Mouse (Mus musculus) layer of hippocampus, postnatal 25 days (tissue): ENCODE results near the gene Gm20604. TPM values are rescaled to one million over a fixed set of nuclear protein-coding genes. Genes with fewer than 3 reads are reported as not detected.
A peak's percentile ranks its signal among the peaks of the same experiment; 100 is the strongest.

Experiments used
- DNase-seq, 2 experiments: peaks; one replicate each; pipeline ENCODE4 v3.0.0; 2022; ENCODE audit warnings: mixed read lengths in 2 of 2, low spot score in 1 of 2; ENCODE audit errors: extremely low spot score in 1 of 2
- total RNA-seq, 2 experiments: library from RNA; stranded (reverse); gene quantifications; 2 replicates each; pipeline ENCODE4 v1.2.3; 2021

The Gm20604 gene
- total RNA-seq, 2 experiments from 2014 or later = 16.3 to 19.3 TPM

GRCm38 (mm10) chr12:102743589-102744574, 14.6 kb downstream of the Gm20604 start, which contains the start of the genes Moap1 and Tmem251:
Moap1 (minus strand) TSS chr12:102743661.
Tmem251 (plus strand) TSS chr12:102743762.
- peak; percentile 79 to 87 for DNase-seq

DNA sequence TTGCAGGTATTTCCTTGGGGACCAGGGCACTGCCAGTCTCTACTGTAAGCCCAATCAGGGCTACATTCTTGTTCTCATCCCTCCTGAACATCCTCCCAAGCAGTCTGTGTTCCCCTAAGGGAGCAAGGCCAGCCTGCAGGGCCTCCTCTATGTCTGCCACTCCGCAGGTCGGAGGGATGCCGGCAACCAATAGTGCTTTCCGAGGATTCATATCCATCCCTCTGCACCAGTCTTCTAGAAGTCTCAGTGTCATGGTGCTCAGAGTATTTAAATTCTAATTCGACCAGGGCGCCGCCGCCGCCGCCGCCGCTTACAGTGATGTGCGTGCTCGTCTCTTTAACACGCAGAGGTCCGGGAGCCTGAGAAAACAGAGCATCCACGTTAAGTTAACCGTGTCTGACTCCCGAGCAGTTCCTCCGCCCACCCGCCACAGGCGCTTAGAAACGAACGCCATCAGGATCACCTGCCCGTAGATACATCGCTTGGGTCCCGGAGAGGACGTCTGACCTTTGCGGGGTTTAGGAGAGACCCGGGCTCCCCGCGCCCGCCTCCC, 15.4 kb downstream of the Gm20604 start:
- DNase-seq = no peak

DNA sequence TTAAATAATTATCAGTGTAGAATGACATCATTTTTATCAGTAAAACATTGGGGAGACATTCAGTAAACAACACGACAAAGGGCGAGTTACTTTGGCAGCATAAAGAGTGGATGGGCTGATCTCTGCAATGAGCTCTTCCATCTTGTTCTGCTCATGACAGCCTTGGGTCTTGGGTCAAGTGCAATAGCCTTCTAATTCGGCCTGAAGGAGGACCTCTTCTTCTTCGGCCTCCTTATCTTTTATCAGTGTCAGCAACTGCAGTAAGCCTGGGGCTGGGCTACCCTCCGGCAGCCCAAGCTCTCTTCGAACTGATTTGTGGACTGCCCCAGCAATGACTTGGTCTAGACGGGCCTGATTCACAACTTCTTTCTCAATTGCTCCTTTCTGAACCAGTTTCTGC, 16.4 kb downstream of the Gm20604 start:
- DNase-seq = no peak

GRCm38 (mm10) chr12:102740285-102740684, 18.2 kb downstream of the Gm20604 start:
- DNase-seq = no peak

- DNase-seq = no peak
These were observed 19.4 kb downstream of the Gm20604 start for GRCm38 (mm10) chr12:102739096-102739495.

DNA sequence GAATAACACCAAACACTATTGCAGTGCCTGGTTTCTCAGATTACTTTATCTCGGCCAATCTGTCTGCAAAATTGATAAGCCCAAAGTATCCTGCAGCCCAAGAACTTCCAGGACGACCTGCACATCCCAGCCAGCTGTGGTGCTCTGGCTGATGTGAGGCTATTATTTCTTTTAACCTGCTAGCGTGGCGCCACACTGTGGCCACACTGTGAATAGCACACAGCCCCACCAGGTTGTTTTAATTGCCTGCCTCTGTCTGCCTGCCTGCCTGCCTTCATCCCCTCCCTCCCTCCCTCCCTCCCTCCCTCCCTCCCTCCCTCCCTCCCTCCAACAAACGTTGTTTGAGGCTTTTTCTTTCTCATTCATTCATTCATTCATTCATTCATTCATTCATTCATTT, 25.1 kb downstream of the Gm20604 start:
- peak in 1 of 2 experiments; percentile 48 for DNase-seq

DNA sequence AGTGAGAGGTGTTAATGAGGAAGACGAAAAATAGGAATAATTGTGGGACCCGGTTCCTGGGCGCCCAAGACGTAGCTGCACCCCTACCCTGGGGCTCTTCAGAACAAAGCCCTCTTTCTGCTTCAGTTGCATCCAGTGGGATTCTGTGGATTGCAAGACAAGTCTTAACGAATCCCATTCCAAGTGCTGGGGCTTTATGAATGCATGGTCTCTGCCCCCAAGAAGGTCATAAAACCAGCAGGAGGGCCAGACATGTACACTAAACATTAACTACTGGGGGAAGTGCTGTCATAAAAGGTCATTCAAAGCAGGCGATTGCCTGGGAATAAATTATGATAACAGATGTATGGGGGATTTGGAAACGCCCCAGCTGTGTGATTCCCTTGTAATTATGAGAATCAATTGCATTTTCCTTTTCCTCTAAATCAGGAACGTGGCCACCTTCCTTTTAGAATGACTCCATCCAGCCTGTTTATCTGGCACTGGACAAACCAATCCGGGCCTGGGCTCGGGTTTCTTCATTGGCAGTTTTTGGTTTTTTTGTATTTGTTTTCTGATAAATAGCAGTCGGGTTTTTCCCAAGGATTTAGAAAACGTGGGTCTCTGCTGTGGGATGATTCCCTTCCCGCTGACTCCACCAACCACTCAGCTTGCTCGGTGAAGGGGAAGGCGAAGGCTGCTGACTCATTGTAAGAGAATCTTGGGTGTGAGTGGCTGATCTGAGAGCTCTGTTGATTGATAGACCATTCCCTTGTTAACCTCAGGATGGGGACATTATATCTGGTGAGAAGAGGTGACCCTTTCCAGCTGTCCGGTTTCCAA, 27.5 kb downstream of the Gm20604 start:
- DNase-seq = peak in 1 of 2 experiments; percentile 33

- peak; percentile 44 to 62 for DNase-seq
These were observed 28.3 kb downstream of the Gm20604 start for GRCm38 (mm10) chr12:102729855-102730797.

GRCm38 (mm10) chr12:102725761-102726175, 32.7 kb downstream of the Gm20604 start:
- DNase-seq = no peak

- DNase-seq = no peak
These were observed 33.3 kb downstream of the Gm20604 start for GRCm38 (mm10) chr12:102725146-102725545.

- DNase-seq = no peak
These were observed 34.6 kb downstream of the Gm20604 start for GRCm38 (mm10) chr12:102723861-102724260.

DNA sequence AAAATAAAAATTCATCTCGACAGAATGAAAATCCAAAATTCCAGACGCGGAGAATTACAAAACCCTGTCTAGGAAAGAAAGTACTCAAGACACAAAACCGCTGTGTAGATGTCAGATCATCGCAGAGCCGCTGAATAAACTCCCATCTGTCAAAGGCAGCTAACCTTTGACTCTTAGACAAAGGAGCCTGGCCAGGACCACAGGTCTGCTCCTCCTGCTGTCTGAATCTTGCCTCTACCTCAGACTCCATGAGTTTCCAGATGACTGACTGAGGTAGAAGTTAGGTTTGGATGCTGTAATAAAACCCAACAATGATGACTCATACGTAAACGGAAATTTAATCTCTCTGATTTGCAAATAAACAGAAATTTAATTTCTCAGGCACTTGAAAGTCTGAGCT, 35.5 kb downstream of the Gm20604 start:
- DNase-seq = no peak

GRCm38 (mm10) chr12:102722451-102722850, 36.0 kb downstream of the Gm20604 start:
- no peak for DNase-seq

DNA sequence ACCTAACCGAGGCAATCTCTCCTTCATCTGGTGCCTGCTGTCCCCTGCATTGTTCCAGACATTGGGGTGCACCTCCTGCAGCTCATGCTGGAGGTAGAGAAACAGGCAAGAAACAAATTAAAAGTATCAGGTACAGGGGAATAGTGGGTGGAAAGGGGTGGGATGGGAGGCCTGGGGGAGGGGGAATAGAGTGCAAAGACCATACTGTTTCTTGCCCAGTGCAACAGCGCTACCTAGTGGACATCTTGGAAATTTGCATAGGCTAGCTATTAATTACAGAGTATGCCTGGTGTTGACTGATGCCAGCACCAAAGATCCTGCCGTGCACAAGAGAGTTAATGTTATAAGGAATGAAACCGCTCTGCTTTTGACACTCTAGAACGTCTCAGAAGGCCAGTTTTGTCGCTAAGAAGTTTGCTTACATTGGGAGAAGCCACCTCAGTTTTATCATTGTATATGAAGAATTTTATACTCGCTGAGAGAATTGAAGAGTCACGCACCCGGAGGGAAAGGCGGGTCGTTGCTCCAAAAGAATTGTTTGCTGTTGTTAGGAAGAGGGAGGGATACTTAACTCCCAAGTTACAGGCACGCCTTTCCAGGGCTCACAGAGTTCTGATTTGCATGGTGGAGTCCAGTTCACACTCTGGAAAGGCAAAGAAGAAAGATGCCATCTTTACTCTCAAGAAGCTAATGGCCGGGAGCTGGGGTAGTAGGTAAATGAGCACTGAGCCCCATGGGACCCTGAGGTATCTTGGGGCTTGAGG, 38.7 kb downstream of the Gm20604 start:
- peak in 1 of 2 experiments; percentile 59 for DNase-seq

- DNase-seq = no peak
These were observed 43.6 kb downstream of the Gm20604 start for GRCm38 (mm10) chr12:102714654-102715395.

- no peak for DNase-seq
These were observed 44.4 kb downstream of the Gm20604 start for GRCm38 (mm10) chr12:102714116-102714515.

- no peak for DNase-seq
These were observed 45.2 kb downstream of the Gm20604 start for GRCm38 (mm10) chr12:102713153-102713865.
